Mouse (Mus musculus) C2C12 (cell line): ENCODE results near the gene Ror2. TPM values are rescaled to one million over a fixed set of nuclear protein-coding genes. Genes with fewer than 3 reads are reported as not detected.

Experiments
- H3K27me3 ChIP-seq: one replicate; pipeline ENCODE4 v1.6.1; 2011; ENCODE audit not compliant: control insufficient read depth, insufficient read depth, insufficient read length
- H3K36me3 ChIP-seq: one replicate; pipeline ENCODE4 v1.6.1; 2011; ENCODE audit not compliant: control insufficient read depth, insufficient read depth
- H3K4me3 ChIP-seq: one replicate; pipeline ENCODE4 v1.5.1; 2011; ENCODE audit warnings: mild to moderate bottlenecking, control low read depth; ENCODE audit not compliant: poor library complexity, insufficient read depth, severe bottlenecking
- H3K79me2 ChIP-seq: one replicate; pipeline ENCODE4 v1.6.1; 2011; ENCODE audit not compliant: control insufficient read depth, insufficient read depth
- H3K79me3 ChIP-seq: one replicate; pipeline ENCODE4 v1.6.1; 2011; ENCODE audit warnings: low read depth, control low read depth
- H3ac ChIP-seq: one replicate; pipeline ENCODE3; 2011; ENCODE audit warnings: low read depth; ENCODE audit not compliant: control insufficient read depth, insufficient read length
- CEBPB ChIP-seq: IDR thresholded peaks from one replicate; pipeline ENCODE4 v1.6.1; 2011; ENCODE audit warnings: low read depth, mild to moderate bottlenecking, control low read depth, moderate library complexity
- CTCF ChIP-seq: IDR thresholded peaks from one replicate; pipeline ENCODE4 v1.5.1; 2011; ENCODE audit not compliant: control insufficient read depth, insufficient read depth, insufficient read length
- FOSL1 ChIP-seq: IDR thresholded peaks from one replicate; pipeline ENCODE4 v1.8.0; 2011; ENCODE audit warnings: mild to moderate bottlenecking, low read length; ENCODE audit not compliant: poor library complexity, insufficient read depth, severe bottlenecking
- MAX ChIP-seq: IDR thresholded peaks from one replicate; pipeline ENCODE4 v1.6.1; 2011; ENCODE audit warnings: mild to moderate bottlenecking, control low read depth
- MYOD1 ChIP-seq: IDR thresholded peaks from one replicate; pipeline ENCODE4 v1.6.1; 2011; ENCODE audit warnings: low read depth; ENCODE audit not compliant: control insufficient read depth, insufficient read length
- MYOG ChIP-seq: IDR thresholded peaks from one replicate; pipeline ENCODE4 v1.6.1; 2011; ENCODE audit not compliant: control insufficient read depth, insufficient read length; ENCODE audit errors: extremely low read depth
- USF1 ChIP-seq: IDR thresholded peaks from one replicate; pipeline ENCODE4 v1.6.1; 2011; ENCODE audit warnings: low read depth, mild to moderate bottlenecking, control low read depth, moderate library complexity
- long read RNA-seq, 2 experiments: library from polyadenylated mRNA; unstranded; transcript quantifications; one replicate each; pipeline ENCODE4 v2.0.0; 2019 to 2020
- polyA plus RNA-seq: library from polyadenylated mRNA; unstranded; fragments of >200 nt; fragmentation: generic; extraction: Trizol; gene quantifications from one replicate; pipeline ENCODE4 v1.2.1, GENCODE M21; 2012; ENCODE audit warnings: missing spikeins

The Ror2 gene
- 0.13 TPM for polyA plus RNA-seq
- long read RNA-seq, experiment 1, partial matches to known transcripts = 0 of 5 reads
- long read RNA-seq, experiment 1, other reads (novel, unspliced or antisense) = 2 of 5 reads
- long read RNA-seq, experiment 2, transcript Ror2-201 (9 exons, 3,985 nt) = major isoform, 18 of 26 reads
- long read RNA-seq, experiment 2, partial matches to known transcripts = 5 of 26 reads
- long read RNA-seq, experiment 2, other reads (novel, unspliced or antisense) = 3 of 26 reads

- Histone ChIP-seq H3ac (no peak within 1 kb of the TSS), H3K79me2 (no peaks in the 10 kb centered on the region), H3K27me3 (peaks cover 20% of the 10 kb centered on the region), H3K4me3 (no peak within 1 kb of the TSS), H3K79me3 (no peaks in the 10 kb centered on the region), H3K36me3 (no peaks in the 10 kb centered on the region)
- TF ChIP-seq USF1 = no peak
- no peak for TF ChIP-seq MYOD1
- TF ChIP-seq MYOG = no peak
- no peak for TF ChIP-seq FOSL1
- no peak for TF ChIP-seq CEBPB
- TF ChIP-seq CTCF = no peak
- no peak for TF ChIP-seq MAX
Measured at GRCm38 (mm10) chr13:53285756-53286361, at the start of gene Ror2. Gene Ror2, minus strand, starts transcription at chr13:53286124.

- no peaks in the 10 kb centered on the region for H3K27me3 ChIP-seq
- H3K79me2 ChIP-seq = no peaks in the 10 kb centered on the region
- H3K4me3 ChIP-seq = no peak overlapping the region
- no peak for TF ChIP-seq MYOG
- TF ChIP-seq CEBPB = no peak
- TF ChIP-seq USF1 = no peak
- TF ChIP-seq FOSL1 = no peak
- TF ChIP-seq MAX = no peak
- TF ChIP-seq CTCF = no peak
- TF ChIP-seq MYOD1 = no peak
- H3ac ChIP-seq = no peak overlapping the region
- H3K79me3 ChIP-seq = no peaks in the 10 kb centered on the region
- peaks cover 11% of the 10 kb centered on the region for H3K36me3 ChIP-seq
Measured at GRCm38 (mm10) chr13:53333769-53334168, 47.8 kb upstream of the Ror2 start.

GRCm38 (mm10) chr13:53330246-53330645 lies 44.3 kb upstream of the Ror2 start:
- no peaks in the 10 kb centered on the region for H3K79me2 ChIP-seq
- no peaks in the 10 kb centered on the region for H3K27me3 ChIP-seq
- no peaks in the 10 kb centered on the region for H3K79me3 ChIP-seq
- TF ChIP-seq CTCF (no peak), FOSL1 (no peak), CEBPB (no peak), MYOG (no peak), USF1 (no peak), MAX (no peak)
- H3ac ChIP-seq = no peak overlapping the region
- no peak overlapping the region for H3K4me3 ChIP-seq
- peaks cover 4% of the 10 kb centered on the region for H3K36me3 ChIP-seq

GRCm38 (mm10) chr13:53325531-53325930 lies 39.6 kb upstream of the Ror2 start:
- H3K4me3 ChIP-seq = no peak overlapping the region
- no peaks in the 10 kb centered on the region for H3K36me3 ChIP-seq
- no peaks in the 10 kb centered on the region for H3K79me2 ChIP-seq
- no peaks in the 10 kb centered on the region for H3K27me3 ChIP-seq
- no peaks in the 10 kb centered on the region for H3K79me3 ChIP-seq
- H3ac ChIP-seq = no peak overlapping the region
- TF ChIP-seq USF1 (no peak), MYOD1 (no peak), CEBPB (no peak), CTCF (no peak)

- Histone ChIP-seq H3K4me3 (no peak overlapping the region), H3K36me3 (no peaks in the 10 kb centered on the region), H3K79me2 (no peaks in the 10 kb centered on the region), H3ac (no peak overlapping the region), H3K27me3 (no peaks in the 10 kb centered on the region), H3K79me3 (no peaks in the 10 kb centered on the region)
- TF ChIP-seq USF1 = no peak
- TF ChIP-seq FOSL1 = no peak
- no peak for TF ChIP-seq CEBPB
- TF ChIP-seq CTCF = no peak
- no peak for TF ChIP-seq MAX
- no peak for TF ChIP-seq MYOD1
- no peak for TF ChIP-seq MYOG
Measured at GRCm38 (mm10) chr13:53323661-53324060, 37.7 kb upstream of the Ror2 start.
